Mouse (Mus musculus) limb, embryonic 13.5 days (tissue): ENCODE results near the gene Tsga10ip. TPM values are rescaled to one million over a fixed set of nuclear protein-coding genes. Genes with fewer than 3 reads are reported as not detected.
"Not testable (repeated sequence)": the region's sequence is repeated elsewhere in the genome, so short reads cannot be mapped to it uniquely, and the experiment has no call there.

Source experiments
- ATAC-seq: fragments of 200-750 bp; cut with Nextera tagmentation; 2 replicates; pipeline ENCODE4 v1.8.0; 2017; ENCODE audit warnings: low read depth, moderate number of reproducible peaks, moderate TSS enrichment; ENCODE audit not compliant: low FRiP score
- H3K27ac ChIP-seq: fragments of 300-500 bp; sonication (generic); 2 replicates; pipeline ENCODE4 v1.5.1; 2015; ENCODE audit warnings: inconsistent platforms, mild to moderate bottlenecking, moderate library complexity
- H3K27me3 ChIP-seq: fragments of 300-500 bp; sonication (generic); 2 replicates; pipeline ENCODE4 v1.6.1; 2015; ENCODE audit warnings: mild to moderate bottlenecking, inconsistent platforms
- H3K36me3 ChIP-seq: fragments of 300-500 bp; sonication (generic); 2 replicates; pipeline ENCODE4 v1.6.1; 2015; ENCODE audit warnings: inconsistent platforms, mild to moderate bottlenecking, moderate library complexity
- H3K4me1 ChIP-seq: fragments of 300-500 bp; sonication (generic); 2 replicates; pipeline ENCODE4 v1.6.1; 2015; ENCODE audit warnings: inconsistent platforms
- H3K4me2 ChIP-seq: fragments of 300-500 bp; sonication (generic); replicated peaks from 2 replicates; pipeline ENCODE4 v1.6.1; 2015; ENCODE audit warnings: inconsistent platforms, mild to moderate bottlenecking, moderate library complexity
- H3K4me3 ChIP-seq: fragments of 300-500 bp; sonication (generic); 2 replicates; pipeline ENCODE4 v1.5.1; 2015; ENCODE audit warnings: moderate library complexity, mild to moderate bottlenecking, inconsistent platforms
- H3K9ac ChIP-seq: fragments of 300-500 bp; sonication (generic); 2 replicates; pipeline ENCODE4 v1.6.1; 2015; ENCODE audit warnings: mild to moderate bottlenecking, inconsistent platforms
- H3K9me3 ChIP-seq: fragments of 300-500 bp; sonication (generic); 2 replicates; pipeline ENCODE4 v1.6.1; 2016; ENCODE audit warnings: inconsistent platforms
- WGBS: fragments of 180-500 bp; shearing (Covaris S2); methylation state at CpG from one replicate; pipeline ENCODE4 v1.1.7; 2015; 5-methylcytosine and 5-hydroxymethylcytosine counted together
- polyA plus RNA-seq: library from polyadenylated mRNA; unstranded; fragments of >200 nt; fragmentation: Nextera tagmentation; extraction: Ambion mirVana; gene quantifications from 2 replicates; pipeline ENCODE4 v1.2.1, GENCODE M21; 2015

The Tsga10ip gene
- polyA plus RNA-seq, 1 experiment from 2014 or later = 0.15 TPM

- not testable (repeated sequence) for H3K36me3 ChIP-seq
- WGBS = 11% methylated on average over 25 of the region's 25 CpGs
- ATAC-seq = peak; percentile 81
These were observed 4.3 kb upstream of the Tsga10ip start for GRCm38 (mm10) chr19:5406531-5407126.

GRCm38 (mm10) chr19:5405924-5406323, 3.6 kb upstream of the Tsga10ip start:
- peak overlapping the region; percentile 67 for H3K9ac ChIP-seq
- H3K4me2 ChIP-seq = peak overlapping the region; percentile 65
- peak overlapping the region; percentile 52; the same call in 1 of the 2 replicates for H3K27ac ChIP-seq
- H3K36me3 ChIP-seq = peaks cover 4% of the 10 kb centered on the region; the same call in 1 of the 2 replicates
- no peaks in the 10 kb centered on the region for H3K27me3 ChIP-seq
- no peaks in the 10 kb centered on the region for H3K9me3 ChIP-seq
- H3K4me3 ChIP-seq = peak overlapping the region; percentile 42
- ATAC-seq = no peak
- peaks cover 22% of the 10 kb centered on the region for H3K4me1 ChIP-seq
- 20% methylated on average over 7 of the region's 7 CpGs for WGBS

More at GRCm38 (mm10) chr19:5406531-5407126, 4.3 kb upstream of the Tsga10ip start:
- Histone ChIP-seq H3K27ac (peak overlapping the region; percentile 85), H3K4me3 (peak overlapping the region; percentile 54), H3K4me1 (peaks cover 22% of the 10 kb centered on the region), H3K4me2 (peak overlapping the region; percentile 68), H3K9ac (peak overlapping the region; percentile 67)
- H3K27me3 ChIP-seq, H3K9me3 ChIP-seq: not testable (repeated sequence)

- H3K36me3 ChIP-seq, H3K4me3 ChIP-seq, H3K4me1 ChIP-seq, H3K27me3 ChIP-seq, H3K27ac ChIP-seq, ATAC-seq, H3K4me2 ChIP-seq, H3K9me3 ChIP-seq: not testable (repeated sequence)
- 0 out of 2 replicates have a peak overlapping the region, but pooled peaks have one; percentile 25 for H3K9ac ChIP-seq
- 74% methylated on average over 4 of the region's 4 CpGs for WGBS
These were observed 1.3 kb downstream of the Tsga10ip start for GRCm38 (mm10) chr19:5401073-5401472.

- H3K4me2 ChIP-seq = no peak overlapping the region
- 69% methylated on average over 4 of the region's 4 CpGs for WGBS
- peaks cover 7% of the 10 kb centered on the region; the same call in 1 of the 2 replicates for H3K27me3 ChIP-seq
- H3K9me3 ChIP-seq = no peaks in the 10 kb centered on the region
- H3K9ac ChIP-seq = no peak overlapping the region
- no peaks in the 10 kb centered on the region for H3K36me3 ChIP-seq
- ATAC-seq = no peak
- no peak overlapping the region for H3K4me3 ChIP-seq
- no peak overlapping the region for H3K27ac ChIP-seq
- peaks cover 11% of the 10 kb centered on the region for H3K4me1 ChIP-seq
These were observed 7.0 kb downstream of the Tsga10ip start for GRCm38 (mm10) chr19:5395371-5395770.

GRCm38 (mm10) chr19:5394168-5394567, 8.2 kb downstream of the Tsga10ip start:
- 34% methylated on average over 10 of the region's 10 CpGs for WGBS
- no peak overlapping the region for H3K4me3 ChIP-seq
- H3K27ac ChIP-seq = no peak overlapping the region
- peaks cover 23% of the 10 kb centered on the region for H3K4me1 ChIP-seq
- peak overlapping the region; percentile 25; the same call in 1 of the 2 replicates for H3K9ac ChIP-seq
- H3K36me3 ChIP-seq = no peaks in the 10 kb centered on the region
- H3K4me2 ChIP-seq = no peak overlapping the region
- H3K27me3 ChIP-seq = peaks cover 7% of the 10 kb centered on the region; the same call in 1 of the 2 replicates
- ATAC-seq = no peak
- H3K9me3 ChIP-seq = no peaks in the 10 kb centered on the region

GRCm38 (mm10) chr19:5392892-5393291, 9.4 kb downstream of the Tsga10ip start:
- Histone ChIP-seq H3K4me1 (peaks cover 23% of the 10 kb centered on the region), H3K27me3 (peaks cover 7% of the 10 kb centered on the region; the same call in 1 of the 2 replicates), H3K9ac (0 out of 2 replicates have a peak overlapping the region, but pooled peaks have one; percentile 45), H3K9me3 (no peaks in the 10 kb centered on the region), H3K4me3 (no peak overlapping the region), H3K4me2 (no peak overlapping the region), H3K27ac (no peak overlapping the region), H3K36me3 (no peaks in the 10 kb centered on the region)
- 55% methylated on average over 4 of the region's 4 CpGs for WGBS
- ATAC-seq = no peak

- peaks cover 7% of the 10 kb centered on the region; the same call in 1 of the 2 replicates for H3K27me3 ChIP-seq
- peak overlapping the region; percentile 100 for H3K4me3 ChIP-seq
- H3K27ac ChIP-seq = 0 out of 2 replicates have a peak overlapping the region, but pooled peaks have one; percentile 56
- H3K4me2 ChIP-seq = peak overlapping the region; percentile 95
- WGBS = 78% methylated on average over 8 of the region's 8 CpGs
- ATAC-seq = no peak
- H3K9me3 ChIP-seq = no peaks in the 10 kb centered on the region
- peak overlapping the region; percentile 82 for H3K9ac ChIP-seq
- peaks cover 40% of the 10 kb centered on the region for H3K4me1 ChIP-seq
- peaks cover 14% of the 10 kb centered on the region for H3K36me3 ChIP-seq
These were observed 11.9 kb downstream of the Tsga10ip start for GRCm38 (mm10) chr19:5390416-5390815.

GRCm38 (mm10) chr19:5389647-5390046, 12.7 kb downstream of the Tsga10ip start:
- no peaks in the 10 kb centered on the region for H3K9me3 ChIP-seq
- H3K4me1 ChIP-seq = peaks cover 40% of the 10 kb centered on the region
- WGBS = 11% methylated on average over 12 of the region's 12 CpGs
- peaks cover 7% of the 10 kb centered on the region; the same call in 1 of the 2 replicates for H3K27me3 ChIP-seq
- H3K36me3 ChIP-seq = peaks cover 22% of the 10 kb centered on the region
- peak overlapping the region; percentile 100 for H3K4me3 ChIP-seq
- H3K9ac ChIP-seq = peak overlapping the region; percentile 82
- H3K4me2 ChIP-seq = peak overlapping the region; percentile 95
- peak overlapping the region; percentile 56; the same call in 1 of the 2 replicates for H3K27ac ChIP-seq
- ATAC-seq = no peak

GRCm38 (mm10) chr19:5388588-5389242, 13.6 kb downstream of the Tsga10ip start, which contains the start of gene Sart1:
TSS of gene Sart1 (minus strand) at chr19:5388703.
- peak; percentile 95 for ATAC-seq
- Histone ChIP-seq H3K4me2 (peak within 1 kb of the TSS; percentile 95), H3K9me3 (no peaks in the 10 kb centered on the region), H3K27me3 (peaks cover under 1% of the 10 kb centered on the region; the same call in 1 of the 2 replicates), H3K9ac (peak within 1 kb of the TSS; percentile 94), H3K4me1 (peaks cover 40% of the 10 kb centered on the region), H3K27ac (peak within 1 kb of the TSS; percentile 88), H3K4me3 (peak within 1 kb of the TSS; percentile 100), H3K36me3 (peaks cover 31% of the 10 kb centered on the region)
- WGBS = 2% methylated on average over 43 of the region's 43 CpGs

- peaks cover 38% of the 10 kb centered on the region for H3K36me3 ChIP-seq
- peaks cover 40% of the 10 kb centered on the region for H3K4me1 ChIP-seq
- peak overlapping the region; percentile 95 for H3K4me2 ChIP-seq
- peak overlapping the region; percentile 100 for H3K4me3 ChIP-seq
- peak overlapping the region; percentile 94 for H3K9ac ChIP-seq
- ATAC-seq = peak; percentile 50; the same call in 1 of the 2 replicates
- no peaks in the 10 kb centered on the region for H3K27me3 ChIP-seq
- H3K27ac ChIP-seq = peak overlapping the region; percentile 88
- H3K9me3 ChIP-seq = no peaks in the 10 kb centered on the region
- WGBS = under 1% methylated on average over 42 of the region's 43 CpGs
These were observed 14.3 kb downstream of the Tsga10ip start for GRCm38 (mm10) chr19:5388011-5388441.

- 93% methylated on average over 8 of the region's 8 CpGs for WGBS
- ATAC-seq = no peak
- H3K4me1 ChIP-seq = peaks cover 23% of the 10 kb centered on the region
- H3K9me3 ChIP-seq = no peaks in the 10 kb centered on the region
- no peak overlapping the region for H3K4me3 ChIP-seq
- H3K27ac ChIP-seq = no peak overlapping the region
- no peaks in the 10 kb centered on the region for H3K27me3 ChIP-seq
- H3K9ac ChIP-seq = no peak overlapping the region
- H3K4me2 ChIP-seq = no peak overlapping the region
- H3K36me3 ChIP-seq = peaks cover 71% of the 10 kb centered on the region
These were observed 17.6 kb downstream of the Tsga10ip start for GRCm38 (mm10) chr19:5384715-5385114.

GRCm38 (mm10) chr19:5383326-5383725, 19.0 kb downstream of the Tsga10ip start:
- 95% methylated on average over 12 of the region's 12 CpGs for WGBS
- Histone ChIP-seq H3K4me3 (no peak overlapping the region), H3K36me3 (peaks cover 85% of the 10 kb centered on the region), H3K9ac (no peak overlapping the region), H3K4me2 (no peak overlapping the region), H3K27ac (no peak overlapping the region), H3K4me1 (peaks cover 17% of the 10 kb centered on the region), H3K9me3 (no peaks in the 10 kb centered on the region), H3K27me3 (no peaks in the 10 kb centered on the region)
- no peak for ATAC-seq
